Mouse (Mus musculus) frontal cortex, postnatal 10 days (tissue): ENCODE data around the gene Kirrel3.

Experiments used
- DNase-seq, 2 experiments: peaks; one replicate each; pipeline ENCODE4 v3.0.0; 2022; ENCODE audit warnings: low spot score in 2 of 2, mixed read lengths in 1 of 2

The Kirrel3 gene

DNA sequence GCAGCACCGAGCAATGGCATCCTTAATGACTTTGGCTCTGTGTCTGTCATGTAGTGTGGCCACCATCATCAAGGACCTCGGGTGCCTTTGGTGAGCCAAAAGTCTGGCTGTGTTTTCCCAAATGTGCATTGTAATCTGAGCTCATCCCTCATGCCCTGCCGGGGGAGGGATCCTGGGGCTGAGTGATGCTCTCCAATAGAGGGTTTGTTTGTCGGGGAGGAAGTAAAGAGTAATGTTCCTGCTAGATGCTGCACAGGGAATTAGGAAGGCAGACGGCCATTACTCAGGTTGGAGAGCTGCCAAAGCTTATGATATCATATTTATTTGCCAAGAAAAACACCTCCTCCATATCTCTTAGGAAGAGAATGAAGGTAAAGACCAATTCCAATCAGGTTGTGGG lies 401.1 kb downstream of the Kirrel3 start:
- no peak for DNase-seq

DNA sequence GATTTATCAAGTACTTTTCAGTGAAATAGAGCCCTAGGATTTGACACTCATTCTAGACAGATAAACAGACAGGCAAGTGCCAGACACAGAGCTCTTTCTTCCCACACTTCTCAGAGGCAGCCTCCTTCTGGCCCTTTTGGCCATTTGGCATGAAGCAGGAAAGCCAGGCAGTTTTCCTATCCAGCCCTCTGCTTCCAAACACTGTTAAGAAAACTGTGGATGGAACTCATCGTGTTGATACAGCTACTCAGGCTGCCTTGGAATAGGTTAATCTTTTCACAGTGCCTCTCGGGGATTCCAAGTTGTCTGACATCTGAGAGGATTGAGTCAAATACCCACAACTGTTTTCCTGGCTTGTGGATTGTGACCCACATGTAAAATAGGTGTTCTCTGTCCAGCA lies 401.5 kb downstream of the Kirrel3 start:
- no peak for DNase-seq

DNA sequence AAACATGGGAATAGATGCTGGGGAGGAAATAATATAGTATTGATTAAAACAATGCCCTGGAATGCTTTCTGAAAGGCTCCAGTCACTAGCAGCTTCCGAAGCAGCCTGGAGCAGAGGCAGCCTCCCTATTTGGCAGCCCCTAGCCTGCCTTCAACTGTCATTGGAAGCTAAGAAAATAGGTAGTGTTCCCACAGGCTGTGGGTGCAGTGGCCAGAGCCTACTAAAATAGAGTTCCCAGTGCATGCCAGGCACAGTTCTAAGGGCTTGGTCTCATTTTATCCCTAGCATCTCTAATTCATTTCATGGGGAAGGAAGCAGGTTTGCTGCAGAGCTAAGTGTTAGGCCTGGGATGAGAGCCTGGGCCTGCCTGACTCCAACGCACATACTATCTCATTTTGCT lies 402.6 kb downstream of the Kirrel3 start:
- DNase-seq: no peak

DNA sequence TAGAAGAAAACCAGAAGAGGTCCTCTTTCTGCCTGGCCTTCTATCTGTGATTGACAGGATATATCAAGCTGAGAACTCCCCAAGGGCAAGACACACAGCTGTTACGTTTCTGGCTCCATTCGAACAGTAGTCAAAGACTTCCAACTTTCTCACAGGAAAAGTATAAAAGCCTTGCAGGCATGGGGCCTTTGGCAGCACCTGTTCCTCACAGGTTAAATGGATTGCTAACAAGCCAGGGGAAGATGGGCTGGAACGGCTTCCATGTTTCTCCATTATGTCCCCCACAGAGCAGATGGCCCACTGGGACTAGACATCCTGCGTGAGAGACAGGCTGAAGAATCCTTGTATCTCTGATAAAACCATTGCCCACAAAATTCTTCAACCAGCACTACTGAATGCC lies 415.5 kb downstream of the Kirrel3 start:
- DNase-seq: no peak

DNA sequence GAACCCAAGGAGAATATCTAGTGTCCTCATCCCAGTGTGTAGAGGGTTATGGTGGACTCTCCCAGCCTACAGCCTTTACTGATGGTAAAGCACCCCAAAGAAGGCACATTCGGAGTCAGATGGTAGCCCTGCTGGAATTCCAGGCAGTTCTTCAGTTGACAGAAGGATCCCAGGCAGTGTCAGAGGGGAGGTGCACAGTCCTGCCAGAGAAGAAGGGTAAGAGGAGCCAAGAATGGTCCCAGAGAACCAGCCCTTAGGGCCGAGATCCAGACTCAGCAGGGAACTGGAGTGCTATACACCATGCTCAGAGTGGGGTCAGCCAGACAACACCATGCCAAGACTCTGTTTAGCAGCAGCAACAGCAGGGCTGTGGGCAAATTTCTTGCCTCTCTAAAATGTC lies 416.2 kb downstream of the Kirrel3 start:
- no peak for DNase-seq

DNA sequence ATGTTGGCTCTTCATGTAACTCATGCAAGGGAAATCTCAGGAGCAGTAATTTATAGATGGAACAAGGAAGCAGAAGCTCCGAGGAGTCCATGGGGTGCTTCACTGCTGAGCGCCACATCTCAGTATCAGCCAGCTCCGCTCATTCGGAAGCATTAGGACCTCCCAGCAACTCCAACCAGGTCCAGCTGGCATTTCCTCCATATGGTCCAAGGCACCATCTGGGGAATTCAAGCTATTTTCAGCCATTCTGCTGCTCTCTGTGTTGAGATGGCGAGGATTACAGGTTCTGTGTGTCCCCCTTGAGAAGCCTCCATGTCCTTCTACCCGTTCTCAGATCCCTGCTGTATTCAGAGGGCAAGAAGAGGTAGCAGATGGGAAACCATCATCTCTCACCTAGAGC lies 419.5 kb downstream of the Kirrel3 start:
- no peak for DNase-seq

DNA sequence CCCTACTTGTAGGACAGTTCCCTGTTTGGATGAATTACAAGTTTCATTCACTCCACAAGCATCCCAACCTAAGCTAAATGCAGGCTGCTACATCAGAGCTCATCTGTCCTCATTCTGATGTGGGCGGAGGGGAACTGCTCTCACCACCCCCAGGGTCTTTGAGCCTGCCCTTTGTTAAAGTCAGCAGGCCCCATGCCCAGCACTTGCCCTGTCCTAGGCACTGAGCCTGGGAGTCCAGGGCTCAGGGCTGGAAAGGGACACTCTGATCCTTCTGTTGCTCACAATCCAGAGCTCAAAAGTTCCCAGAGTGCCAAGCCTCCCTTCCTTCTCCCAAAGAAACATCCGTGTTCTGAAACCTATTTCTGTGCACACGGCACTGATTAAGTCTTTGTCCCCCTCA lies 422.3 kb downstream of the Kirrel3 start:
- DNase-seq: no peak

DNA sequence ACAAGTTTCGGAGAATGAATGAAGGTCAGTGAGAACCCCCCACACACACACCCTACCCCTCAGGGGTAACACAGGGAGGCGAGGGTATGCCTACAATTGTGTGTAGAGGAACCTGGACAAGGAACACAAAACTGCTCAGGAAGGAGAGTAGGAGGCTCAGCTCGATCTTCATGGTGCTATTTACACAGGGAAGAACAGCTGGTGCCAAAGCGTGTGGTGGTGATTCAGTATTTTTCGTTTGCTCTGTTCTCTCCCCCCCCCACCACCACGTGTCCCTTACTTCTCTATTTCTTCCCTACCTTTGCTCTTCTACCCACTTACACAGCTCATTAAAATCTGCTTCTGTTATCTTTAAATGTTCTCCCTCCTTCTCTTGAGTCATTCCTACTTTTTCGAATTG lies 426.1 kb downstream of the Kirrel3 start:
- no peak for DNase-seq

DNA sequence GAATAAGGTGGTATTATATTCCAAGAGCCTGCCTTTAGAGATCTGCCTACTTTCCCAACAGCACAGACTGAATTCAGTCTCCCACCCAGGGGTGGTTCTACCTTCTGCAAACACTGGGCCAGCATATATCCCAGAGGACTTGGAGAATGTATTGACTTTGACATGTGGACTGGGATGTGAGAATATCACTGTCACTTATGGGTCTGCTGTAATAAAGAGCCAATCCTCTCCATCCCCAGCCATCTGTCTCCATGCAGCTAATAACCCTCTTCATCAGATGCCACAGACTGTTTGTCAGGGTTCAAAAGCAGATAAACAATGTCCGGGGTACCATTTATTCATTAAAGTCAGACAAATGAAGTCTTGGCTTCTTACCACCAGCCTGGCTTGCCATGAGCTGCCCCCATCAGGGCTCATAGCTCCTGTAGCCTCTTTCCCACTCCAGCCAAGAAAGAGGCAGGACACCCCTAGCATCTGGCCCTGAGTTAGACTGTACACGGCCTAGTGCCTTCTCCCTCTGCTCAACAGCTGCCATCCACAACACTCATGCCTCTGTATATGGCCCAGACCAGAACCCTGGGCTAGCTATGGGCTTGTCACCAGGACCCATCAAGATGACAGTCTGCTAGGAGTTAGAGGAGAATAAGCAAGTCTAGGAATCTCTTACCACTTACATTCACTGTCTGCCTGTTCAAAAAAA lies 426.7 kb downstream of the Kirrel3 start:
- no peak for DNase-seq

DNA sequence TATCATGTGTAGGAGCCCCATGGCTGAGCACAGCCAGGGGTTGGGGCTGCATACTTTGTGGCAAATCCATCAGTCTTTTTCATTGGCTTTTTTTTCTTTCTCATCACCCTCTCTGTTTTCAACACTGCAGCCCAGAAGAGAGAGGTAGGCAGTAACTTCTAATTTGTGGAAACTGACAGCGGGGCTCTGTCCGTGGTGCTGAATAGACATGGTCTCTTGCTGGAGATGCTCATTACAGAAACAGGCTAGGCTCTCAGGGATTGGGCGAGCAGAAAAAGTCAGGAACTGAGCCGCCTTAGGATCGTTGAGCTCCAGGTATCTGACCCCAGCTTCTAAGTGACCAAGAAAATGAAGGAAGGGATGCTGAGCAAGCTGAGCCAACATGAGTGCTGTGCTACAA lies 427.3 kb downstream of the Kirrel3 start:
- DNase-seq: no peak

DNA sequence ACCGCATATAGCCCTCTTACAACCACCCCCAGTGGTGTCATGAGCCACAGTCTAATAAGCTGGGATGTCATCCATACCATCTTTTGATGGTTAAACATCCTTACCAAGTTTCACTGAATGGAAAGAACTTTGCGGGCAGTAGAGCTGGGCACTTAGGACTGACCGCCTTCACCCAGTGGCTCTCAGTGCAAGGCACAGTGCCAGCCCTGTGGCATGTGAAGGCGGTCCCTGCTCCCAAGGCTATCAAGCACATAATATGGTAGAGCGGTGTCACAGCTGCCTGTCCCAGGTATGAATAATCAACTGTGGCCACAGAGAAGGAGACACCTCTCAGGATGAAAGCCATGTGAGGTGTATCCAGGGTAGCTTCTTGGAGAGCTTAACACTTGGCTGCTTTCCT lies 433.3 kb downstream of the Kirrel3 start:
- DNase-seq: no peak

DNA sequence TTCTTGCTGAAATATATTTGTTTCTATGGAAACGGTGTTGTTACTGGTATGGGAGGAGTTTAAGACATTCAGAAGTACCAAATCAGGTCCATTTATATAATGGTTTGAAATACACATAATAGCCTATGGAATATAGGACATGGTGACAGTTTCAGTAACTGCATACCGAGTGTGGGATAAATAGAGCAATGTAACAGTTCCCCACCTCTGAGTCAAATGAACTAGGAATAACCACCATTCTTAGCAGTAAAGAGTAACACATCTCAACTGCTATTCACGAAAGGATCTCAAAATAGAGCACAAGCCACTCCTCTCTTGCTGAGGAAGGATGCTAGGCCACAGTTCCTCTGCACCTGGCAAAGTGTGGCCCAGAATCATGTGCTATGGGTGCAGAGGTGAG lies 434.4 kb downstream of the Kirrel3 start:
- DNase-seq: no peak

DNA sequence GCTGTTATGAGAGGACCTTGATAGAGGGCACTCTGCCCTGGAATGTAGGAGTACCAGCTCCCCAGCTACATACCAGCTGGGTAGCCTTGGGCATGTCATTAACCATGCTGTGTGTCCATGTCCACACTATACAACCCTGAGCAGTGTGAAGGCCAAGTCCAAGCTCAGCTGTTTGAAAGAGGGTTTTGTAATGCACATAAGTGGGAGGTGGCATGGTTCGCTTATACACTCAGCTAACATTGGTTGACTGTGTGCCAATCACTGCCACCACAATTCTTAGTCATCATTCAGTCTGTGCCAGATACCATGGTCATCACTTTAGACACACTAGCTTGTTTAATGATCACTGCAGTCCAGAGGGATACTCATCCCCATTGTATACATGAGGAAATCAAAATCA lies 436.2 kb downstream of the Kirrel3 start:
- DNase-seq: no peak

DNA sequence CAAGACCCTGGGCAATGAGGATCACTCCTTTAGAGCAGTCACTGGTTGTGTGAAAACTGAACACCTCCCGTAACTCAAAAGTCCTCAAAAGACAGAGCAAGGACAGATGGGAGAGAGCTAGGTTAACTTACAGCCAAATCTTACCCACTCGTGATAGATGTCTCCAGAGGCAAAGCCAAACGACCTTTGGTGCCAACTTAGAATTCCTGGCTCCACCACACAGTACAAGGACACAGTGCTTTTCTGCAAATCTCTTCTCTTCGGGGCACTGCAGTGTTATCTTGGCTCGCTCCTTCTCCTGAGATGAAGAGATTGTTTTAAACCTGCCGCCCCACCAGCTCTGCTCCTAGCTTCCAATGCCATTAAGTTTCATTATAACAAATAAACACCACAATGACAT lies 437.0 kb downstream of the Kirrel3 start:
- no peak for DNase-seq

DNA sequence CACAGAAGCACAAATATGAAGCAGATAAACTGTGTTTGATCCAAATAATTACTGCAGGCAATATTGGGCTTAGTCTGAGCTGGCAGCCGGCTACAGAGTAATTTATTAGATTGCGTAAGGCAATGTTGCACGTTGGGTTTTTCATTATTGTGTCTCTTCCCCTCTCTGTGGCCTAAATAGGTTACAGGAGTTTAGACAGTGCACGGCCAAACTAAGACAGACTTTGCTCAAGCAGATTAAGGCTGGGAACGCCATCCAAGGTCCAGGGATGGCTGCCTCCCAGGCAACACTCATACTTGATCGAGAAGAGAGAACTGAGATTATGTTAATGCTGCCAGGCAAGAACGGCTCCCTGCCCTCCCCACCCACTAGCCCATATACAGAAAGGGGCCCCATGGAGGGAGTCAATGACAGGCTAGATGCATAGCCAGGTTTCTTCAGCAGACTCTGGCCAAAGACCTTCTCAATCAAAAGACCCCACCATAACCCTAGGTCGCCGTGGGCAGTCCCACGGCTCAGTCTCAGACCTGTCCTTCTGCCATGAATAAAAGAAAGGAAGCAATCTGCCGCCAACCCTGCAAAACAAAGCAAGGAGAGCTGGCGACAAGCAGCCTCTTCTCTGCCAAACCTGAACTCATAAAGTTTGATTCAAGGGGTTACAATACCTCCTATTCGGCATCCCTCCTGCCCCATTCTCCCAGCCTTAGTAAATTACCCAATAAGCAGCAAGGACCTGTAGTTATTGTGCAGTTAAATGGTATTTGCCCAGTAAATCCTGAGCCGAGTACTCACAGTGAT lies 437.6 kb downstream of the Kirrel3 start:
- DNase-seq: no peak

DNA sequence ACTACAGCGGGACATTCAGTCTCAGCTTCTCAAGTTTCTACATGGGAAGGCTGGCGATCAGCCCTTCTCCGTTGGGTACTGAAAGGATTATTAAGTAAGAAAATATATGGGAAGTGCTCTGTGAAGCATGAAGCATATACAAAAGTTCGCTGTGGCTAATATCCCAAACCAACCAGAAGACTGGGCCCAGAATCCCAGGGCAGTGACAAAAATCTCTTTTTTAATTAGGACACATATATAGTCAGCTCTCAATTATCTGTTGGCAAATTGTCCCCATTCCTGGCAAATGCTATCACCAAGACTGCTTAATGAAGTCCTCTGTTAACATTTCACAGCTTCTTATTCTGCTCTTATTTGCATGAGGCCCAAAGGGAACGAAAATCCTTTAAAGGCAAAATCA lies 439.9 kb downstream of the Kirrel3 start:
- no peak for DNase-seq

DNA sequence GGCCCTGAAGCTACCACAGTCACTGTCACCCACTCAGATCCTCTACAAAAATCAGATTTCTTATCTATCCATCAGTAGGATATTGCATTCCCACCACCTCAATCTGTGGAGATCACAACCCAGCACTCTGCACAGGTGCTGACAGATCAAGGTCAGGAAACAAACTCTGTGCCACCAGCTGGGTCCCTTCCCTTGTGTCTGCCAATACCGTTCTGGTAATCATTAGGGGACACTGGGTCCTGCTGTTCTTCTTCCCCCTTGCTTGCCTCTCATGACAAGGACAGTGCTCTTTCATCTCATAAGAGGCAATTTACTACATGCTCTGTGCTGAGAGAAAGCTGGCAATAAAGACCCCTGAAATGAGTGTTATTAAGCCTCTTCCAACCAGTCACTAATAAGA lies 444.7 kb downstream of the Kirrel3 start:
- no peak for DNase-seq

DNA sequence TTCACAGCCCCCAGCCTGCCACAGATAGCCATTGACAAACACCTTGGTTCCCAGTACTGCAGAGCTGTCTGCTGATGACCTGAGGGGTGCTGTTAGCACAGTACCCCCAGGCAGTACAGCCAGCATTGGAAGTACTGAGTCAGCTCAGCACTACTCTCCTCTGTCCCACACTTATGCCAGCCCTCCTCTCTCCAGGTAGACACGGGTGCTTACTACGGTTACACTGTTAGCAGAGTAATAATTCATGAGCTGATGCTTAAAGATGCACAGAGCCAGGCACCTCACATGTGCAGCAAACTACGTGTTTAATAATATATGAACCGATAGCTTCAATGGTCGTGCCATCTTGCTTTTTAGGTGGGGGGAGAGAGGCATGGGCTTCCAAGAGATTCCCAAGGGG lies 452.4 kb downstream of the Kirrel3 start:
- no peak for DNase-seq

DNA sequence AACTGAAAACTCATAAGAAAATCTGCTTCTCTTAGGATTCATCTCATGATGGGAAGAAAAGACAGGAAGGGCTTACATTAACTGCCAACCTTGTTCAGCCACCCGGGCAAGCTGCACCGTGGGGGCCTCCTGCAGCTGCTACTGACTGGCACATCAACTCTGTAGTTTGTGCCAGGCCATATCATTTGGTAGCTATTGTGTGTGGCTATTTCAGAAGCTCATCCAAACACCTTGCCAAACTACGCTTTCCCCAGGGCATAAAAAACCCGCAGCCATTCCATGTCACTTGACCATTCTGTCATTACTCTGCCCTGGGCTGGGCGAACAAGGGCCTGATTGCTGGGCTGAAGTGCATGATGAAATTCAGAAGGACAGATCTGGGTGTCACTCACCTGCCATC lies 453.9 kb downstream of the Kirrel3 start:
- no peak for DNase-seq

DNA sequence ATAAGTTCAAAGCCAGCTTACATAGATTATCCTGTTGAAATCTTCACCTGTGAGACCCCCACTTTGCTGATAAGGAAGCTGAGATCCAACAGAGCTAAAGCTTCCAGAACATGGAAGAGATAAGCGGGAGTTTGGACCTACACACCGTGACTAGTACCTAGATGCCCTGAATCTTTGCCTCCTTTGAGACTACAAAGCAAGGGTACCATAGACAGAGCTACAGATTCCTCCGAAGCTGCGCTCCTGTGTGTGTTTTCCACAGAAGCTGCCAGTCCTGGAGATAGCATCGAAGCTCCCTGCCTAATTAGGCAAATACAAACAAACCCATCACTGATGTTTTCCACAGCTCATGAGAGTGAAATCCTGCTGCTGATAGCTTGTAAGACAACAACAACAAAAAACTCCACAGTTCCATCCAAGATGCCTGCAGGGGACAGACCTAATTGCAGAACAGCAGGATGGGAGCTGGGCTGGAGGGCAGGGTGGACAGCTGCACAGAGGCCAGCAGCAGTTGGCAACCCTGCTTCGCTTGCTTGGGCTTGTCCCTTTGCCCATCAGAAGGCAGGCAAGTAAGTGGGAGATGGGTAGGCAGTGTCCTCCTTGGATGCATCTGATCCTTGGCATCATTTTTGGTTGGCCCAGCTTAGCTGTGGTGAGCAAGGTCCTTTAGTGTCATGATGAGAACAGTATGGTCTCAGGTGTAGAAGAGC lies 456.6 kb downstream of the Kirrel3 start:
- no peak for DNase-seq

DNA sequence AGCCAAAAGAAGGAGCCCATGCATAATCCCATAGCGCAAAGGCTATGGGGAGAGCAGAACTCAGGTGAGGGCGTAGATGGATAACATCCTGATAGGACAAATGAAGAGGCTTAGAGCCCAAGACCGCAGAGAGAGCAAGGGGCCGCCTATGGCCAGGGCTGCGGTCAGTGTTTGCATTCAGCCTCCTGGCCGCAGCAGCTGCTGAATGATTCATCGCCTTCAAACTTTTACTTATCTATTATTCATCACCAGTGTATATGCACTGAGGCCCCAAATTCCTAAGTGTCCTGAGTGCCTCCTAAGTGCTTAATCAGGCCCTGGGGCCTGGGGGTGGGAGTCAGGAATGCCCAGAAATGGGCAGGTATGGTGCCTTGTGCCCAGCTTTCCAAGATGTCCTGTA lies 457.3 kb downstream of the Kirrel3 start:
- no peak for DNase-seq

DNA sequence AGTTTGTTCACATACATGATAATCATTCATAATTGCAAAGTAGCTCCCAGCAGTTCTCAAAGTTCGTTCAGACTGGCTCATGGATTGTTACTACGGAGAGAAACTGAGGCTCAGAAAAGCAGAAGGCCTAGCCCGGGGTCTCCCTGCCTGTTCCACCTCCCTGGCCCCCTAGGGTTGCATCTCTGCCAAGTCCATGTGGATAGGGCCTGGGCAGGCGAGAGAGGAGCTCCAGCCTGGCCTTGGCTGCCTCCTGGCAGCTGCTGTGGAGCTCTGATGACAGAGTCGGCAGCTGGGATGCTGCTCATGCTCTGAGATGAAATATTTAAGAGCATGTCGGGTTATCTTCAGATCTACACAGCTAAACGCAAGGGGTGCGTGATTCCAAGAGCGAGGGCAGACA lies 459.6 kb downstream of the Kirrel3 start:
- DNase-seq: no peak

DNA sequence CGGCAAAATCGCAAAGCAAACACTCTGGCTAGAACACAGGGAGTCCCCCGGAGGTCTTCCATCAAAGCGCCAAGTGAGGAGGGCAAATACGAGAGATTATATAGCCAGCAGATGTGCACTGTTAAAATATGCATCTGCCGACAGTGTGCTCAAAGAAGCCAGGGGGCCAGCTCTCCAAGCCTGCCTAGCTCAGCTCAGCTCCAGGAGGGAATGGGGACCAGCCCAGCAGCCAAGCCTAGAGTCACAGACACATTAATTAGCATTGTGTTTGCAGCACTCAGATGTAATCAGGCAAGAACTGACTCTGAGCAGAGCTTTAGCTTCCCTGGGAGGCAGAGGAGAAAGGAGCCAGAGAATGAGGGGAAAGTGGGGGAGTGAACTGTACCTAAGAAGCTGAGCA lies 461.6 kb downstream of the Kirrel3 start:
- no peak for DNase-seq
